Mouse (Mus musculus) limb, embryonic 11.5 days (tissue): ENCODE measurements at regions not wholly inside any gene's neighbourhood (a gene's known extent, or its start where the extent isn't known, plus 50 kb on each side); places are given as distances from the start of the nearest gene placed in this dataset.

Source experiments
- ATAC-seq: fragments of 200-750 bp; cut with Nextera tagmentation; 2 replicates; pipeline ENCODE4 v1.8.0; 2017; ENCODE audit warnings: low read depth; ENCODE audit not compliant: insufficient number of reproducible peaks, low FRiP score, low TSS enrichment
- DNase-seq: peaks from one replicate; pipeline ENCODE4 v3.0.0-alpha.2; 2015; ENCODE audit warnings: low spot score
- H3K27ac ChIP-seq: fragments of 300-500 bp; sonication (generic); replicated peaks from 2 replicates; pipeline ENCODE4 v1.5.1; 2014; ENCODE audit warnings: low read depth, mild to moderate bottlenecking, low read length
- H3K27me3 ChIP-seq: fragments of 300-500 bp; sonication (generic); 2 replicates; pipeline ENCODE4 v1.6.1; 2014; ENCODE audit warnings: mild to moderate bottlenecking, low read length, mixed read lengths; ENCODE audit not compliant: control insufficient read depth, insufficient read depth
- H3K36me3 ChIP-seq: fragments of 300-500 bp; sonication (generic); 2 replicates; pipeline ENCODE4 v1.6.1; 2014; ENCODE audit warnings: mild to moderate bottlenecking, low read length, moderate library complexity, mixed read lengths; ENCODE audit not compliant: control insufficient read depth, insufficient read depth
- H3K4me1 ChIP-seq: fragments of 300-500 bp; sonication (generic); 2 replicates; pipeline ENCODE4 v1.6.1; 2014; ENCODE audit warnings: low read length, mixed read lengths; ENCODE audit not compliant: control insufficient read depth, insufficient read depth
- H3K4me2 ChIP-seq: fragments of 300-500 bp; sonication (generic); 2 replicates; pipeline ENCODE4 v1.6.1; 2014; ENCODE audit warnings: low read depth, mild to moderate bottlenecking, moderate library complexity; ENCODE audit not compliant: severe bottlenecking
- H3K4me3 ChIP-seq: fragments of 300-500 bp; sonication (generic); 2 replicates; pipeline ENCODE4 v1.5.1; 2014; ENCODE audit warnings: low read depth, low read length
- H3K9ac ChIP-seq: fragments of 300-500 bp; sonication (generic); 2 replicates; pipeline ENCODE4 v1.6.1; 2014; ENCODE audit warnings: mild to moderate bottlenecking, low read length
- H3K9me3 ChIP-seq: fragments of 300-500 bp; sonication (generic); 2 replicates; pipeline ENCODE4 v1.6.1; 2016; ENCODE audit warnings: low read length; ENCODE audit not compliant: control insufficient read depth
- WGBS: fragments of 180-500 bp; shearing (Covaris S2); extraction: QIAGEN DNeasy Blood & Tissue Kit; methylation state at CpG from one replicate; pipeline ENCODE4 v1.1.7; 2014; 5-methylcytosine and 5-hydroxymethylcytosine counted together

- ATAC-seq (no peak), DNase-seq (no peak)
- Histone ChIP-seq H3K9me3 (0 out of 2 replicates have a peak, but pooled peaks cover 3% of the 10 kb centered on the region), H3K4me3 (no peak overlapping the region), H3K36me3 (no peaks in the 10 kb centered on the region), H3K27ac (no peak overlapping the region), H3K4me2 (no peak overlapping the region), H3K4me1 (no peaks in the 10 kb centered on the region), H3K9ac (no peak overlapping the region), H3K27me3 (no peaks in the 10 kb centered on the region)
- 92% methylated on average over 5 of the region's 5 CpGs for WGBS
Measured at GRCm38 (mm10) chr15:88091390-88091789, 508.7 kb upstream of the Zdhhc25 start.

DNA sequence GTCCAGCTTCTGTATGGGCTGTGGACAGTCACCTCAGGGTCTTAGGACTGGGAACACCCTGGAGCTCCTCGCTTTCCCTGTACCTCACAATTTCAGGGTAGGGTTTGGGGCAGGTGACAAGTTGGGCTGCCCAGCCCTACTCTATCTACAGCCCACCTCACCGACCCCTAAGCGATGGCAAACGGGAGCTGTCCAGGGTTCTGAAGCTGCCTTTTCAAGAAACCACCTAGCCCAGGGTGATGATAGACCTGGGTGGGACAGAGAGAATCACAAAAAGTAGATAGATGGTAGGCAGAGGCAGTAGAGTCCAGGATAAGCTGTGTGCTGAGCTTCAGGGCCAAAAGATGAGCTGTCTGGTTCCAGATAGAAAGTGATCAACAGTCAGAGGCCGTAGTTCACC is 479.7 kb upstream of the Zdhhc25 start:
- H3K9me3 ChIP-seq, result no peaks in the 10 kb centered on the region; the same call in 1 of the 2 replicates
- WGBS, result 39% methylated on average over 5 of the region's 5 CpGs
- ATAC-seq, result no peak

GRCm38 (mm10) chr15:88123907-88124523 is 476.1 kb upstream of the Zdhhc25 start:
- no peak for DNase-seq
- 86% methylated on average over 24 of the region's 24 CpGs for WGBS
- no peaks in the 10 kb centered on the region for H3K36me3 ChIP-seq
- no peak overlapping the region for H3K4me2 ChIP-seq
- H3K27me3 ChIP-seq, result no peaks in the 10 kb centered on the region
- H3K9me3 ChIP-seq, result no peaks in the 10 kb centered on the region; the same call in 1 of the 2 replicates
- H3K27ac ChIP-seq, result no peak overlapping the region
- no peak for ATAC-seq
- no peak overlapping the region for H3K9ac ChIP-seq
- H3K4me1 ChIP-seq, result no peaks in the 10 kb centered on the region
- H3K4me3 ChIP-seq, result no peak overlapping the region

More for the DNA sequence above, 479.7 kb upstream of the Zdhhc25 start:
- no peak overlapping the region for H3K9ac ChIP-seq
- H3K4me3 ChIP-seq, result no peak overlapping the region
- peak; percentile 76 for DNase-seq
- H3K4me2 ChIP-seq, result no peak overlapping the region
- no peak overlapping the region for H3K27ac ChIP-seq
- H3K36me3 ChIP-seq, result no peaks in the 10 kb centered on the region
- no peaks in the 10 kb centered on the region for H3K4me1 ChIP-seq
- H3K27me3 ChIP-seq, result no peaks in the 10 kb centered on the region

GRCm38 (mm10) chr15:88146118-88146517 is 454.0 kb upstream of the Zdhhc25 start:
- Histone ChIP-seq H3K4me2 (no peak overlapping the region), H3K27ac (no peak overlapping the region), H3K4me1 (no peaks in the 10 kb centered on the region), H3K27me3 (no peaks in the 10 kb centered on the region), H3K36me3 (no peaks in the 10 kb centered on the region), H3K9me3 (no peaks in the 10 kb centered on the region), H3K4me3 (no peak overlapping the region), H3K9ac (no peak overlapping the region)
- WGBS, result 59% methylated on average over 7 of the region's 7 CpGs
- DNase-seq, result peak; percentile 73
- no peak for ATAC-seq

DNA sequence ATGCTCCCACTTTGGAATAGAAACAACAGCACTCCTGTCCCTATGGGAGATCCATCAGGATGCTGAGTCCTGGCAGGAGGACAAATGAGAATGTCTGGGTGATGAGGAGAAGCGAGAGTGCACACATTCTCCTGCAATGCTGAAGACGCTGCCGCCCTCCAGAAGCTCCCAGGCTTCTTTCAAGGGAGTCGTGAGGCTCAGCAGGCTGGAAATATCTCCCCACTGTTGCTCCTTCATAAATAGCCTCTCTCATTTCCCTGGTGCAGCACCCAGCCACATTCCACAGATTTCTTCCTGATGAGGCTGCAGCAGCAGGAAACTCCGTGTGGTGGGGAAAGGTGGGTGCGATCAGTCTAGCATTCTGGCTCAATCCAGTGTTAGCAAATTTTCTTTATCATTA is 448.9 kb upstream of the Zdhhc25 start:
- H3K27me3 ChIP-seq, result no peaks in the 10 kb centered on the region
- 77% methylated on average over 6 of the region's 6 CpGs for WGBS
- H3K36me3 ChIP-seq, result no peaks in the 10 kb centered on the region
- no peak overlapping the region for H3K27ac ChIP-seq
- H3K4me1 ChIP-seq, result no peaks in the 10 kb centered on the region
- no peak for DNase-seq
- no peaks in the 10 kb centered on the region for H3K9me3 ChIP-seq
- no peak overlapping the region for H3K4me2 ChIP-seq
- no peak for ATAC-seq
- H3K4me3 ChIP-seq, result no peak overlapping the region
- no peak overlapping the region for H3K9ac ChIP-seq

- ATAC-seq (no peak), DNase-seq (no peak)
- no peaks in the 10 kb centered on the region for H3K27me3 ChIP-seq
- H3K27ac ChIP-seq, result no peak overlapping the region
- H3K4me2 ChIP-seq, result no peak overlapping the region
- H3K4me3 ChIP-seq, result no peak overlapping the region
- H3K36me3 ChIP-seq, result no peaks in the 10 kb centered on the region
- WGBS, result 71% methylated on average over 2 of the region's 2 CpGs
- no peaks in the 10 kb centered on the region for H3K4me1 ChIP-seq
- H3K9ac ChIP-seq, result no peak overlapping the region
- H3K9me3 ChIP-seq, result no peaks in the 10 kb centered on the region
Measured at GRCm38 (mm10) chr15:88159618-88160170, 440.4 kb upstream of the Zdhhc25 start.

DNA sequence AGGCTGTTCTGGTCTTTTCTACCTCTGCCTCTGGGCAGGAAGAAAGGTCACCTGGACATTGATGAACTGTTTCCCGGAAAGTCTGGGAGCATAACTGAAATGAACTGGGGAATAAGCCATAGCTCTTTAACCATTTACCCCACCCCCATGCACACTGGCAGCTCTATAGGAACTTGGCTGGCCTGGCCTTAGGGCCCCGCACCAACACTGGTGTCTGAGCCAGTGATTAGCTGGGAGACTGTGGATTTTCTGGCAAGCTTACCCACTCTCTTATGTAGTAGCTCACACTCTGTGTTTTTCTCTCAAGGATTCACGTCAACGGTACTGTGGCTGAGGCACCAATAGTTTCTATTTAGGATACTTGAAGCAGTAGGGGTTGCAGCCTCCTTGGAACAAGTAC is 439.8 kb upstream of the Zdhhc25 start:
- H3K4me1 ChIP-seq, result no peaks in the 10 kb centered on the region
- H3K9ac ChIP-seq, result no peak overlapping the region
- no peak for ATAC-seq
- H3K9me3 ChIP-seq, result no peaks in the 10 kb centered on the region
- no peaks in the 10 kb centered on the region for H3K27me3 ChIP-seq
- no peak for DNase-seq
- H3K27ac ChIP-seq, result no peak overlapping the region
- no peaks in the 10 kb centered on the region for H3K36me3 ChIP-seq
- WGBS, result 90% methylated on average over 4 of the region's 4 CpGs
- H3K4me3 ChIP-seq, result no peak overlapping the region
- H3K4me2 ChIP-seq, result no peak overlapping the region

GRCm38 (mm10) chr15:88163438-88163837 is 436.7 kb upstream of the Zdhhc25 start:
- H3K27me3 ChIP-seq, result no peaks in the 10 kb centered on the region
- H3K9me3 ChIP-seq, result no peaks in the 10 kb centered on the region
- H3K4me1 ChIP-seq, result no peaks in the 10 kb centered on the region
- no peak overlapping the region for H3K4me3 ChIP-seq
- DNase-seq (no peak), ATAC-seq (no peak)
- no peak overlapping the region for H3K9ac ChIP-seq
- 80% methylated on average over 3 of the region's 3 CpGs for WGBS
- H3K4me2 ChIP-seq, result no peak overlapping the region
- no peaks in the 10 kb centered on the region for H3K36me3 ChIP-seq
- no peak overlapping the region for H3K27ac ChIP-seq

DNA sequence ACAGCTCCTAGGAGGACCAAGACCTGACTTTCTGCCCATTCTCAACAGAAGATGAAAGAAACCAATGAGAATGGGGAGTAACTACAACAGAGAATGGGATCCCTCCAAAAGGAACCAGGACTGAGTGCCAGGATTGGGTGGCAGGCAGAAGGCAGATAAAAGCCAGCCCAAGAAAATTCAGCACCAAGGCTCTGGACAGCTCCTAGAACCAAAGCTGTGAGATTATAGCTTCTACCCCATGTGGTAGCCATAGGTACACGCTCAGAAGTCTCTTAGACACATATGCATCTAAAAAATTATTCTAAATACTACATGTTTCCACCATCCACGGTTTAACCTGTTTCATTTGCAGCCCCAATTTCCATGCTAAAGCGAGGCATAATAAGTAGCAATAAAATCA is 425.8 kb upstream of the Zdhhc25 start:
- no peak overlapping the region for H3K4me3 ChIP-seq
- no peaks in the 10 kb centered on the region for H3K4me1 ChIP-seq
- no peaks in the 10 kb centered on the region for H3K36me3 ChIP-seq
- H3K9ac ChIP-seq, result no peak overlapping the region
- no peak overlapping the region for H3K27ac ChIP-seq
- DNase-seq (peak; percentile 84), ATAC-seq (no peak)
- H3K4me2 ChIP-seq, result no peak overlapping the region
- 38% methylated on average over 3 of the region's 3 CpGs for WGBS
- H3K9me3 ChIP-seq, result no peaks in the 10 kb centered on the region
- no peaks in the 10 kb centered on the region for H3K27me3 ChIP-seq
